Mouse (Mus musculus) hindbrain, embryonic 16.5 days (tissue): ENCODE results near the gene Cttnbp2nl. TPM values are rescaled to one million over a fixed set of nuclear protein-coding genes. Genes with fewer than 3 reads are reported as not detected.

Experiments used
- ATAC-seq: fragments of 200-750 bp; cut with Nextera tagmentation; 2 replicates; pipeline ENCODE4 v1.8.0; 2017; ENCODE audit warnings: moderate TSS enrichment, moderate library complexity
- H3K27ac ChIP-seq: fragments of 300-500 bp; sonication (generic); 2 replicates; pipeline ENCODE4 v1.5.1; 2014; ENCODE audit warnings: low read depth, mild to moderate bottlenecking, control low read depth, low read length, moderate library complexity
- H3K27me3 ChIP-seq: fragments of 300-500 bp; sonication (generic); replicated peaks from 2 replicates; pipeline ENCODE4 v1.6.1; 2014; ENCODE audit warnings: low read length; ENCODE audit not compliant: control insufficient read depth, insufficient read depth
- H3K36me3 ChIP-seq: fragments of 300-500 bp; sonication (generic); 2 replicates; pipeline ENCODE4 v1.6.1; 2014; ENCODE audit warnings: mild to moderate bottlenecking, low read length, moderate library complexity, mixed read lengths; ENCODE audit not compliant: control insufficient read depth, insufficient read depth
- H3K4me1 ChIP-seq: fragments of 300-500 bp; sonication (generic); 2 replicates; pipeline ENCODE4 v1.6.1; 2014; ENCODE audit warnings: low read depth, low read length; ENCODE audit not compliant: control insufficient read depth, insufficient read depth
- H3K4me2 ChIP-seq: fragments of 300-500 bp; sonication (generic); 2 replicates; pipeline ENCODE4 v1.6.1; 2014; ENCODE audit warnings: mild to moderate bottlenecking, low read length, control low read depth, moderate library complexity
- H3K4me3 ChIP-seq: fragments of 300-500 bp; sonication (generic); 2 replicates; pipeline ENCODE4 v1.5.1; 2014; ENCODE audit warnings: mild to moderate bottlenecking, low read length, control low read depth, moderate library complexity
- H3K9ac ChIP-seq: fragments of 300-500 bp; sonication (generic); 2 replicates; pipeline ENCODE4 v1.6.1; 2014; ENCODE audit warnings: low read depth, mild to moderate bottlenecking, control low read depth, low read length, moderate library complexity
- H3K9me3 ChIP-seq: fragments of 300-500 bp; sonication (generic); 2 replicates; pipeline ENCODE4 v1.6.1; 2014; ENCODE audit warnings: mild to moderate bottlenecking, low read length, moderate library complexity; ENCODE audit not compliant: control insufficient read depth
- WGBS: fragments of 180-500 bp; shearing (Covaris S2); extraction: QIAGEN DNeasy Blood & Tissue Kit; methylation state at CpG from one replicate; pipeline ENCODE4 v1.1.7; 2014; 5-methylcytosine and 5-hydroxymethylcytosine counted together
- polyA plus RNA-seq: library from polyadenylated mRNA; unstranded; fragments of >200 nt; fragmentation: Nextera tagmentation; extraction: Ambion mirVana; gene quantifications from 2 replicates; pipeline ENCODE4 v1.2.1, GENCODE M21; 2015

The Cttnbp2nl gene
- polyA plus RNA-seq, 1 experiment from 2014 or later = 40.6 TPM

- H3K9me3 ChIP-seq = no peaks in the 10 kb centered on the region
- no peak overlapping the region for H3K4me3 ChIP-seq
- no peaks in the 10 kb centered on the region for H3K27me3 ChIP-seq
- H3K27ac ChIP-seq = no peak overlapping the region
- no peak overlapping the region for H3K4me2 ChIP-seq
- ATAC-seq = no peak
- H3K4me1 ChIP-seq = 0 out of 2 replicates have a peak, but pooled peaks cover 2% of the 10 kb centered on the region
- no peak overlapping the region for H3K9ac ChIP-seq
- H3K36me3 ChIP-seq = peaks cover 26% of the 10 kb centered on the region
- 88% methylated on average over 5 of the region's 5 CpGs for WGBS
Measured at GRCm38 (mm10) chr3:105011883-105012282, 41.1 kb downstream of the Cttnbp2nl start.

DNA sequence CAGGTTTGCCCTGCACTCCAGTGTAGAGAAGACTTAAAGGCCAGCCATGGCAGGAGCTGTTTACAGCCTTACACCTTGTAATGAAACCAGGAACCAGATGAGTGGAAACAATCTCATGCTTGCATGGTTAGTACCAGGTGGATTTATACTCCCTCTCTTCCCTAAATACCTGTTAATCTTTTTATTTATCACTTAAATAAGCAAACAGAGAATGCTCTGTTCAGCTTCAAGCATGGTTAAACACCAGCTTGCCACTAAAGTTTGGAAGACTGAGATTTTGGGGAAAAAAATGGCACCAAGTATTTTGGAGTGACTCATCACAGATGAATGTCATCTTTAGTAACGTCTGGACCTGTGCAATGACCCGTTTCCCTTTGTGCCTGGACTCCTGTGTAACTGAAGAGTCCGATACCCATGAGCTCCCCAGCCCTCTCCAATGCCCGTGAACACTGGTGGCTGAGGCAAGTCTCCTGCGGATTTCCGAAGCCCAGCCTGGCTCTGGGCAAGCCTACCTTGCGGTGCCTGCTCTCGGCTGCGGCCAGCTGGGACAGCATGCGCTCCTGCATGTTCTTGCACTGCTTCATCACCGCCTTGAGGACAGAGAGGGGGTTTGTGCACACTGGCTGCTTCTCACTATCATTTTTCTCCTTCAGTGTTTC is 42.1 kb downstream of the Cttnbp2nl start:
- Histone ChIP-seq H3K36me3 (peaks cover 30% of the 10 kb centered on the region), H3K4me2 (no peak overlapping the region), H3K9me3 (no peaks in the 10 kb centered on the region), H3K4me1 (no peaks in the 10 kb centered on the region), H3K4me3 (no peak overlapping the region), H3K27me3 (no peaks in the 10 kb centered on the region), H3K9ac (no peak overlapping the region), H3K27ac (no peak overlapping the region)
- 90% methylated on average over 11 of the region's 11 CpGs for WGBS
- ATAC-seq = no peak

DNA sequence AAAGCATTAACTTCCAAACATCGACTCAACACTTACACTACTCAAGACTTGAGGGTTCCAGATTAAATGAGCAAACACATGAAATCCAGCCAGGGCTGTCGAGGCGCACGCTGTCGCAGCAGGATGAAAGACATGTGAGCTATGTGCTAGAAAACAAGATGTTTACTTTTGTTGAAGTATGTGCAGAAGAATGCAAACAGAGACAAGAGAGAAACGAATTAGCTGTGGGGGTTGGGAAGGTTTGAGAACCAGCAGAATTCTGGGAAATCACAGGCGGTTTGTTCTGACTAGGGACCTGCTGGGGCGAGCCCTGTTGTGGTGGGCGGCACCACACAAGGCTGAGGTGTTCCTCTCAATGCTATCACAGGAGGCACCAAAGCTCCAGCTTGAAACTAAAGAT is 44.9 kb downstream of the Cttnbp2nl start:
- ATAC-seq = no peak
- Histone ChIP-seq H3K27ac (no peak overlapping the region), H3K36me3 (peaks cover 49% of the 10 kb centered on the region), H3K4me3 (no peak overlapping the region), H3K4me1 (no peaks in the 10 kb centered on the region), H3K9me3 (no peaks in the 10 kb centered on the region), H3K27me3 (no peaks in the 10 kb centered on the region), H3K9ac (no peak overlapping the region), H3K4me2 (no peak overlapping the region)
- WGBS = 91% methylated on average over 9 of the region's 9 CpGs

DNA sequence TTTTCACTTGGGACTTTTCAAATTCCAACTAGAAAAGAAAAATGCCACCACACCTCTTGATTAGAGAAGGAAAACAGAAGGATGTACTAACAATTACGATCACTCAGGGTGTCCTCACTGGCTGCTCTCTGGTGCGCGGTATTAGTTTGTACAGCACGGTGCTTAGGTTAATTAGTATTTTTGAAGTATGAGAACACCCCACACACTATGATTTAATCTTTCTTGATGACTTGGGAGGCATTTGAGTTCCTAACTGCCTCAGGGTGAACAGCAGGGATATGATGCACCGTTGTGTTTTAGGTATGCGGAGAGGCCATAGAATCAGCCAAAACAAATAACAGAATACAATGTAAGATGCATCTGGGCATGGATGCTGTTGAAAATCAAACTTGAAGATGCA is 46.8 kb downstream of the Cttnbp2nl start:
- Histone ChIP-seq H3K36me3 (peaks cover 52% of the 10 kb centered on the region), H3K4me1 (no peaks in the 10 kb centered on the region), H3K4me3 (no peak overlapping the region), H3K27me3 (no peaks in the 10 kb centered on the region), H3K27ac (no peak overlapping the region), H3K9ac (no peak overlapping the region), H3K9me3 (no peaks in the 10 kb centered on the region), H3K4me2 (no peak overlapping the region)
- WGBS = 85% methylated on average over 6 of the region's 6 CpGs
- no peak for ATAC-seq

- H3K36me3 ChIP-seq = peaks cover 47% of the 10 kb centered on the region
Measured at GRCm38 (mm10) chr3:105005561-105006065, 47.3 kb downstream of the Cttnbp2nl start.

DNA sequence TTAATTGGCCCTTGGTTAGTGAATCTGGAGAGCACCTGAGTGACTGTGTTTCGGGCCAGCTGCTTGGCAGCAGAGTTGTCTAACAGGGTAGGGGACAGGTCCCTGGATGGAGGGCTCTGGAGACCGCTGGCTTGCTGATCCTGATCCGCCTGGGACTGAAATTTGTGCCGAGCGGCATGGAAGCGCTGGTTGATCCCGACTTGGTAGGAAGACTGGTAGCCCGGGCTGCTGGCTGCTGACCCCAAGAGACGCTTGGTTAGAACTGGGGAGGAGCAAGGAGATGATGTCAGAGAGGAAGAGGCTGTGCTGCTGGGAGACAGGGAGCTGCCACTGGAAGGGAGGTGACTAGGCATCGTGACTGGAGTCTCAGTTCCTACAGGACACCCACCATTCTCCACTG is 47.9 kb downstream of the Cttnbp2nl start:
- no peak overlapping the region for H3K4me3 ChIP-seq
- H3K4me1 ChIP-seq = no peaks in the 10 kb centered on the region
- H3K4me2 ChIP-seq = no peak overlapping the region
- H3K9ac ChIP-seq = no peak overlapping the region
- no peak for ATAC-seq
- H3K27ac ChIP-seq = no peak overlapping the region
- peaks cover 41% of the 10 kb centered on the region for H3K36me3 ChIP-seq
- H3K9me3 ChIP-seq = no peaks in the 10 kb centered on the region
- WGBS = 92% methylated on average over 10 of the region's 10 CpGs
- no peaks in the 10 kb centered on the region for H3K27me3 ChIP-seq

More at GRCm38 (mm10) chr3:105005561-105006065, 47.3 kb downstream of the Cttnbp2nl start:
- 94% methylated on average over 20 of the region's 20 CpGs for WGBS
- Histone ChIP-seq H3K27ac (no peak overlapping the region), H3K27me3 (no peaks in the 10 kb centered on the region), H3K4me3 (no peak overlapping the region), H3K9me3 (no peaks in the 10 kb centered on the region), H3K4me2 (no peak overlapping the region), H3K9ac (no peak overlapping the region), H3K4me1 (no peaks in the 10 kb centered on the region)
- no peak for ATAC-seq

GRCm38 (mm10) chr3:105003960-105004463 is 48.9 kb downstream of the Cttnbp2nl start:
- no peak overlapping the region for H3K9ac ChIP-seq
- 0 out of 2 replicates have a peak overlapping the region, but pooled peaks have one; percentile 17 for H3K27ac ChIP-seq
- H3K4me3 ChIP-seq = no peak overlapping the region
- 68% methylated on average over 14 of the region's 14 CpGs for WGBS
- no peaks in the 10 kb centered on the region for H3K4me1 ChIP-seq
- 0 out of 2 replicates have a peak, but pooled peaks have one; percentile 64 for ATAC-seq
- H3K36me3 ChIP-seq = peaks cover 35% of the 10 kb centered on the region
- H3K27me3 ChIP-seq = no peaks in the 10 kb centered on the region
- no peaks in the 10 kb centered on the region for H3K9me3 ChIP-seq
- no peak overlapping the region for H3K4me2 ChIP-seq

GRCm38 (mm10) chr3:105001374-105001773 is 51.6 kb downstream of the Cttnbp2nl start:
- no peaks in the 10 kb centered on the region for H3K9me3 ChIP-seq
- WGBS = 74% methylated on average over 6 of the region's 6 CpGs
- no peak overlapping the region for H3K9ac ChIP-seq
- peaks cover 24% of the 10 kb centered on the region for H3K36me3 ChIP-seq
- no peak overlapping the region for H3K27ac ChIP-seq
- no peaks in the 10 kb centered on the region for H3K4me1 ChIP-seq
- no peak overlapping the region for H3K4me3 ChIP-seq
- ATAC-seq = no peak
- no peaks in the 10 kb centered on the region for H3K27me3 ChIP-seq
- no peak overlapping the region for H3K4me2 ChIP-seq

GRCm38 (mm10) chr3:105000561-105000960 is 52.4 kb downstream of the Cttnbp2nl start:
- Histone ChIP-seq H3K27ac (no peak overlapping the region), H3K4me1 (no peaks in the 10 kb centered on the region), H3K9ac (no peak overlapping the region), H3K27me3 (no peaks in the 10 kb centered on the region), H3K36me3 (peaks cover 20% of the 10 kb centered on the region), H3K9me3 (no peaks in the 10 kb centered on the region), H3K4me3 (no peak overlapping the region), H3K4me2 (no peak overlapping the region)
- ATAC-seq = no peak
- 89% methylated on average over 8 of the region's 8 CpGs for WGBS
